Mouse (Mus musculus) thymus, adult 2 months (tissue): ENCODE measurements around the gene Gda.

Experiments used
- CTCF ChIP-seq: fragments of 200-500 bp; IDR thresholded peaks from 2 replicates; pipeline ENCODE4 v1.5.1; 2012; ENCODE audit warnings: mild to moderate bottlenecking, control low read depth, low read length, moderate library complexity, borderline replicate concordance; ENCODE audit not compliant: control insufficient read depth, poor library complexity, insufficient read depth; ENCODE audit errors: extremely low read depth
- POLR2A ChIP-seq: fragments of 200-500 bp; IDR thresholded peaks from 2 replicates; pipeline ENCODE4 v1.6.1; 2012; ENCODE audit warnings: mild to moderate bottlenecking, low read length, control low read depth, moderate library complexity; ENCODE audit not compliant: control insufficient read depth, poor library complexity, insufficient read depth; ENCODE audit errors: extremely low read depth

DNA sequence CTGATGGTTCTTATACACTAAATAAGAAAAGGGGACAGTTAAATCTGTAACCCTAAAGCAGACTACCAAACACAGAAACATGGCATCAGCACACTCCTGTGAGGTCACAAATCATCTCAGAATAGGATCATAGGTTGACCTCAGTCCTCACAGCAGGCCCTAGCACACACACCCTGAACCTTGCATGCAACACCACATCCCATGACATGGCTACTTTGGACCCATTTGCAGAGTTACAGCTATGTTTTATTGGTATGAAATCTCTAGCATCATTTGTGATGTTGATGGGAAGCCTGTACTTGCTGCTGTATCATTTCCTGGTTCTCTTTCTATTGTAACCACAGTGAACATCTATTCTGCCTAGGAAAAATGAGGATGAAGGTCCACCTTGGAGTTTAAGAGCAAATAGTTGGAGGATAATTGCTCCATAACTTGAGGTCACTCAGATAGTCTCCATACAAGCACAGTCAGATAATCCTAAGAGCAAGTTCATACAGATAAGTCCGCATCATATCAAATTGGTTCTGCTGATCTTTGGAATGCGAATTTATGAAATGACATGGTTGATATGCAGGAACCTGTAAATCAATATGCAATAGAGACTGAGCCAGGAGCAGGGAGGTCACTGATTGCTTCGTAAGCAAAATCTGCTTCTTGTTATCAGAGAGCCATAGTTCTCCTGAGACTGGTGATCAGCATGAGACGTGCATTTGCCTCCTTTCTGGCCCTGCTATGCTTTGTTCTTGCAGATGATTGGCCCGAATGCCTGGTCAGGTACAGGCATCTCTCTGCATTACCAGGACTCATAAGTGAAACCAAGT is 14.1 kb upstream of the Gda start:
- TF ChIP-seq CTCF (no peak), POLR2A (no peak)
